Mouse (Mus musculus) ovary, postnatal 10 days (tissue): ENCODE results near the gene Lemd1.

ENCODE experiments used
- DNase-seq: peaks from one replicate; pipeline ENCODE4 v3.0.0; 2022; ENCODE audit warnings: low spot score

Gene Lemd1

DNA sequence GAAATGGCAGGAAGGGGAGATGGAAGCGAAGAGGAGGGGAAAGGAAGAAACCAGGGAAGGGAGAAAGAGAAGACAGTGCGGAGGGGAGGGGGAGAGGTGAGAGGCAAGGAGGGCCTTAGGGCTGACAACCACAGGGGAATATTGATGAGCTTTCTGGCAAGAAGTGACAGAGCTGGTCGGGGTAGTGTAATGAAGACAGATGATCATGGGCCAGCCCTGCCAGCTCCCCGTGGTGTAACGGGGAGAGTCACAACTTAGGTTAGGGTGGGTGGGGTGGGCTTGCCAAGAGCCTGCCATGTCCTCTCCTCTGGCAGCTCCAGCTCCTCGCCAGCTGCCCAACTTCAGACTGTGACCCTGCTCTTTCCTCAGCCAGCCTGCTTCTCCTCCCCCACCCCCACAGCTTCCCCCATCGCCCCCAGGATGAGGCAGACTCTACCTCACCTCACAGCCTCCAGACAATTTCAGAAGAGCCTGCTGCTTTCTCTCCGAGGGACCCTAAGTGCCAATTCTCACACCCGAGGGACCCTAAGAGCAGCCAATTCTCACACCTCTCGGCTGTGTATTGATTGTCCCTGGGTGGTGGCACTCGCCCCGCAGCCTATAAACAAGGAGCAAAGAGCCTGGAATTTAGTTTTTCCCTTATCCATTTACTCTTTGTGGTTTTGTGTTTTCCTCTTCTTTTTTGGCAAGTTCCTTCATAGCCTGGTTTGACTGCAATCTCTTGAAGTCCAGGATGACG lies 26.3 kb upstream of the Lemd1 start:
- DNase-seq, result no peak

DNA sequence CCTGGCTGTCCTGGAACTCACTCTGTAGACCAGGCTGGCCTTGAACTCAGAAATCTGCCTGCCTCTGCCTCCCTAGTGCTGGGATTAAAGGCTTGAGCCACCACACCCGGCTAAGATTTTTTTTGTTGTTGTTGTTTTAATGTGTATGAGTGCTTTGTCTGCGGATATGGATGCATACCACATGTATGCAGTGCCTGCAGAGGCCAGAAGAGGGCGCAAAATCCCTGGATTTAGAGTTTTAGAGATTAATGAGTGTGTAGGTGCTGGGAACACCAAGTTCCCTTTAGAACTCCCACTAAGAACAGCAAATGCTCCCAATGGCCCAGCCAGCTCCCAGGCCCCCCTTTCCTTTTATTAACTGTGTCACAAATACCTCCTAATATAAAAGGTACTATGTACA lies 25.4 kb upstream of the Lemd1 start:
- no peak for DNase-seq

DNA sequence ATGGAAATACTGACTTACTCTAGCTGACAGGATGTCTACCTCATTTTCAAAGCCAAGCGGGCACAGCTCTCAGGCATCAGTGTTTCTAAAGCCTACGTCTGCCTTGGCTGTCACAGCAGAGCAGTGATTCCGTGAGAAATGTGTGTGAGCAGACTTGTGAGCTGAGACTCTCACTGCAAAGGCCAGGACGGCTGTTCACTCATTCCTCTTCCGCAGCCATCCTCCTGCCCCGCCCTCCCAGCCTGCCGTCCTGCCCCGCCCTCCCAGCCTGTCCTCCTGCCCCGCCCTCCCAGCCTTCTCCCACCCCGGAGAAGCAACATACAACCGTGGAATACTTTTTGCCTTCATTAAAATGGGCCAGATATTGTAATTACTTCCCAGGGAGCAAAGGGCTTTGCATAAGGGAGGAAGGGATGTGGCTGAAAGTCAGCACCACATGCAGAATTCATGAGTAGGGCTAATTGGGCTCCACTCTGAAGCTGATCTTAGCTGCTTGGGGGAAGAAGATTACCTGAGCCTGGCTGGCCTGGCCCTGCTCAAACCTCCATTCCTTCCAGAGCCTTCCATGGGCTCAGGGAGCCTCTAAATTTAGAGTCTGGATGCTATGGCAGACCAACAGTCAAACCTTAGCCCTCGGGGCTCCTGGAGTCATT lies 23.0 kb upstream of the Lemd1 start:
- DNase-seq, result no peak

DNA sequence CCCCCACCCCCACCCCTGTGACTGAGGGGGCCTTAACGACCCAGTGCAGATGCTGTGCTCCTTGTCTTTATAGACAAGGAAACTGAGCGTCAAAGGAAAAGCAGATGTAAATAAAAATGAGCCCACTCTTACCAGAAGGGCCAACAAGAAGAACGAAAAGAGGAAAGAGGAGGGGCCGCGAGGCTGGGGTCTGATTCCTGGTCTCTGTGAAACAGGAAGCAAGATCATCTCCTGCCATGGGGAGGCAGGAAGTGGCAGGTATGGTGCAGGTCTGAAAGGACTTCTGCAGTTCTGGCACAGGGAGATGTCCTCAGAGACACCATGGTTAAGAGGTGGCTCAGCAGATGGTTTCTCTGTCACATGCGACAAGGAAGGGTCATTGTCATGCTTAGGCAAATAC lies 20.5 kb upstream of the Lemd1 start:
- no peak for DNase-seq

DNA sequence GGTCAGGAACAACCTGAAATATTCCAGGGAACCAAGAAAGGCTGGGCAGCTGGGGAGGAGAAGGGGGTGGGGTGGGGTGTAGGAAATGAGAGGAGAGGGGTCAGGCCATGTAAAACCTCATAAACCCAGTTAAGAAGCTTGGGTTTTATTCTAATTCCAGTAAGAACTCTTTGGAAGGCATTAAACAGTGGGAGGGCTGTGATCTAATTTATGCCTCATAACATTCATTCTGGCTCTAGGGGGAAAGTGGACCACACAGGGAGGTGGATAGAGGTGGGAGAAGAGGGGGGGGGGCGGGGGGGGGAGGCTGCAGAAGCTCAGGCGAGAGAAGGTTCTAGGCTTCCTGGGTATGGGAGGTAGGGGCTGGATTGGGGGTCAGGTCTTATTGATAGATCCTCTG lies 19.6 kb upstream of the Lemd1 start:
- no peak for DNase-seq

DNA sequence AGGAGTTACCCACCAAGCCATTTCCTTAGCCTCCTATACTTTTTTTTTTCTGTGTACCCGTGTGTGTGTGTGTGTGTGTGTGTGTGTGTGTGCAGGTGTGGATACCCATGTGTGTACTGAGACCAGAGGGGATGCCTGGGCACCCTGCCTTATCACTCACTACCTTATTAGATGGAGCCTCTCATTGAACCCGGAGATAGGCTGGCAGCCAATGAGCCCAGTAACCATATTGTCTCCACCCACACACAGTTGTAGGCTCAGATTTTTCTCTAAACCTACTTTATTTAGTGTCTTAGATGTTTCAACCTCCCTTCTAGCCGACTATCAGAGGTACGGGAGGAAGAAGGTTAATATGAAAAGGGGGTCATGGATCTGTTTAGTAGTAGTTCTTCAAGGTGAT lies 4.9 kb upstream of the Lemd1 start:
- no peak for DNase-seq

DNA sequence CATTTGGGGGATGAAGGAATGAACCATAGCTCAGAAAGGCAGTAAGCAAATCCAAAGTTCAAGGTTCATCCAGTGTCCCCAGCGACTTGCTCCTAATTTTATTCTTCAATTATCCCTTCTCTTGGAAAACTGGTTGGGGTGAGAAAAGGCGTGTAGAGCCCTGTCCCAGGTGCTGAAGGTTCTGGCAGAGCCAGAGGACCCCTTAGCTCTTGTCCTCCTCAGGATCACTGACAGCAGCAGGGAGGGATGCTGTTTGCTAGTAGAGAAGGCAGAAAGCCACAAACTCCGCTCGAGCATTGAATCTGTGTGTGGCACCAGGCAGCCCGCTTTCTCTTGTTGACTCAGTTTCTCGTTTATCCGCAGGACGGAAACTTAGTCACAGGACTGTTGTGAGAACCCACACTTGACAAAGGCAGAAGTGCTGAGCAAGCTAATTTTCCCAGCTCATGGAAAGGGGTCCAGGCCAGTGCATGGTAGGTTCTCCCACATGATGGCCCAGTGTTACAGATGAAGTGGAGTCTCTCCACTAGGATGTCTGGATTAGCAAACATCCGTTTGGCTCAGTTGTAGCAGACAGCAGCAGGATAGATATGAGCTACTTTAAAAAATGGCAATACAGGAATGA lies 2.7 kb upstream of the Lemd1 start:
- no peak for DNase-seq

DNA sequence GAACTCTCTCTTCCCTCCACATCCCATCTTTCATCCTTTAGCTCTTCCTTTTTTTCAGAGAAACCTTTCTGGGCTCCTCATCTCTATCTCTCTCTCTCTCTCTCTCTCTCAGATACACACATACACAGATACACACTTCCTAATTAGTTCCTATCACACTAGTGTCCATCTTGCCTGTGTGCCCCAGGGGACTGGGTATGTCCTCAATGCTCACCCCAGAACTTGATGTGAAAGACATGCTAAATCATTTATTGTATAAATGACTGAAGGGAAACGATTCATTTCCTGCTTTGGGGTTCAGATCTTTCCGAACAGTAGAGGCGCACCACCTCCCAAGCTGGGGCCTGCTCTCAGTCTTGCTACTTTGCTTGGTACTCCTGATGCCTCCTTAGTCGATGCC lies 2.0 kb upstream of the Lemd1 start:
- no peak for DNase-seq

DNA sequence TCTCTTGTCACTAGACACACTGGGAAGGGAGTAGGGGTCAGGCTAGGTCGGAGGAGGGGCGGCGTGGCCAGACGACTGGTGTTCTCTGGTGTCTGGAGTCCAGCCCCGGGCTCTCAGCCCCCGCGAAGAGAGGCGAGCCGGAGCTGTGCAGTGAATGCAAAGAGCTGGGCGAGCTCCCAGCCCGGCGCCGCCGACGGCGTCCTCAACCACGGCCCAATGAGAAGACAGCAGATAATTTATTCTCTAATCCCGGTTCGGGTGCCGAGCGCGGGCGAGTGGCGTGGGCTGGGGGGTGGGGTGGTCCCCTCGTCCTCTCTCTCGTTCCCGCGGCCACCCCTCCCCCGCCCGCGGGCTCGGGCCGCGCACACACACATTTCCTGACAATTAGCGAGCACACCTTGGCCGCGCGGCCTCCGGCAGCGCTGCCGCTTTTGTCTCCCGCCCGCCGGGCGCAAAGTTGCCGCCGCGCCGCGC lies 1.2 kb upstream of the Lemd1 start:
- DNase-seq, result no peak

DNA sequence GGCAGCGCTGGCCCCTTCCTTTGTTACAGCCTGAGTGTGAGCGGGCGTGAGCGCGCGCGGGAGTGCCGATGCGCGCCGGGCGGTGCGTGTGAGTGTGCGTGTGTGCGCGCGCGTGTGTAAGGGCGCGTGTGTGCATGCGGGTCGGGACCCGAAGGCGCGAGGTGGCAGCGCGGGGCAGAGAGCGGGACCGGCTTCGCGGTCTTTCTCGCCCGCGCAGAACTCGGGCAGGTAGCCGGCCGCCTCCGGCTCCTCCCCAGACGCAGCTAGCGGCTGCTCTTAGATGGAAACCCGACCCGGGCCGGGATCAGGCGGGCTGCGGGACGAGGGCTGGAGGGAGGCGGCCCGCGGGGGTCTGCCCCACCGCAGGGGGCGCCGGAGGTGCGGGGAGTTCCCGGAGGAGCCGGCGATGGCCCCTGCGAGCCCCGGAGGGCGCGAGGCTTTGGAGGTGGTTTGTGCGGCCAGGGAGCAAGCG lies 574 bp upstream of the Lemd1 start:
- no peak for DNase-seq

DNA sequence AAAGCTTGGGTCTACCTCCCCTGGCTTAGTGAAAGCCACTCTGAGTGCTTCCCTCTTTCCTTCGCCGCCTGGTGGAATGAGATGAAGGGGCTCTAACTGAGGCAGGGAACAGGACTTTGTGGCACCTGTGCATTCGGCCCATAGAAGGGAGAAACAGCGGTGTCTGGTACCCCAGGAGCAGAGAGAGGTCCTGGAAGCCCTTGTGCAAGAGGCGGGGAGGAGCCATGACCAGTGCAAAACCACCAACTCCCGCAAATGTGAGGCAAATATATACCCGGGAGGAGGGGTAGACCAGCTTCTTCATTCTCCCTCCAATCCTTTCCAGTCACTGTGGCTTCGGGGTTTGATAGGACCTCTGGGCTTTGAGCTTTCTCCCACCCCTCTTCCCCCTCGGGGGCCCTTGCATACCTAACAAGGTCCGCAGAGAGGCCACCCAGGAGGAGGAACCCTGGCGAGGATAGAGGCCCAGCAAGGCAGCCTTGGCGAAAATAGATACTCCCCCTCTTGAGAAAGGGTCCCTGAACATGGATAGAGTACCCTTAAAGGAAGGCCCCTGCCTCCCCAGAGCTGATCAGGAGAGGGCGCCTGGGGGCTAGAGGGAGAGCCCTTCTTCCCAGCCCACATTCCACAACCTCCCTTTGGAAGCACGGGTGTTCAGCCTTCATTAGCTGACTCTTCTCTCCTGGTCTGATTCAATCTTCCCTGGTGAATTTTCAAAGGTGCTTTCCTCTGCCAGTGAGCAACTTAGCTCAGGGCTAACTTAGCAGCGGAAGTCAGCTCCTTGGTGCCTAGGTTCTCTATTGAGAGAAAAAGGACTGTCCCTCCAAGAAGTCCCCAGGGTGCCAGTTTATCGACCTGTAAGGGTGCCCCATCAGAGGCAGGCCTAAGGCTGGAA lies 802 bp downstream of the Lemd1 start:
- DNase-seq, result no peak

DNA sequence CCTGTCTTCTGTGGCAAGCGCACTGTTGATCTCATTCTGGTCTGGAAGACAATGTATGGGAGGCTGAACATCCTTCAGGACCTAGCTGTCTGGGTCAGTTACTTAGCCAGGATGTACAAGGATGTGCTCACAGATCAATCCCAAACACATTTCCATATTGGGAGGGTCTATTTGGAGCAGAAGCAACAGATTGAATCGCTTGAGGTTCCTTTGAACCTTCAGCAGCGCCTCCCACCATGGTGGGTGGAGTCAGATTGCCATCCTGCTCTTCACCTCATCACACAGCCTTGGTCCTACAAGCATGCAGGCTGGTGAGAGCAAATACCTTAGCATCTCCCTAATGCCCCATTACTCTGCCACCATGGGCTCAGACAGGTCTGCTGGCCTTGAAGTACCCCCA lies 2.6 kb downstream of the Lemd1 start:
- DNase-seq, result no peak

DNA sequence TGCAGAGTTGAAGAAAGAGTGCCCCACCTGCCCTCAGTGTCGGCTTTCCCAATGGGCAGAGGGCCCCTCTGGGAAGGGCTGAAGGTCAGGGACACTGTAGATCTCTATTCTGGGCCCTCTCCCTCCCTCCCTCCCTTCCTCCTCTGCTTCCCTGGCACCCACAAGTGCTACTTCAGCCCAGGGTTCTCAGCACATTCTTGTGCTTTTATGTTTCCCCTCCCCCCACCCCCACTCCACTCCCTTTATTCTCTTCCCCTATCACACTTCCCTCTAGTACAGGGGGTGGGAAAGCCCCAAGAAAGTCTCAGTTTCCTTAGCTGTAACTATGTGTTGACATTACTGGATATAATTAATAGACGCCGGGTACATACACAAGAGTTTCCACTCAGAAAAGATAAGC lies 3.4 kb downstream of the Lemd1 start:
- DNase-seq, result no peak

DNA sequence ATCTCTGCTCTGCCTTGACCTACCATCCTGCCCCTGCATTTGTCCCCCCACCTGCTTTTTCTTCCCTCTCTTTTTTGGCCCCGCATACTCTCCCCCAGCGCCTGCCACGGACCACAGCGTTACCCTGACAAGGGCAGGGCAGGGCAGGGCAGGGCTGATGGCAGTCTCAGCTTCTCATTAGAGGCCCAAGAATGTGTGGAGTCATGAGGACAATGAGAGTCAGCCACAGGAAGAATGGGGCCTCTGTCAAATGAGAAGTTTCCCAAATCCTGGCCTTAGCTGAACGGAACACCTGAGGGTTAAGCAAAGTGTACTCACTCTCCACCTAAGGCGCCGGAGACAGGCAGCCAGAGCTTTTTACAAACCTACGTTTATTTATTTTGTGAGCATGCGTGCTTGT lies 3.9 kb downstream of the Lemd1 start:
- DNase-seq, result no peak

DNA sequence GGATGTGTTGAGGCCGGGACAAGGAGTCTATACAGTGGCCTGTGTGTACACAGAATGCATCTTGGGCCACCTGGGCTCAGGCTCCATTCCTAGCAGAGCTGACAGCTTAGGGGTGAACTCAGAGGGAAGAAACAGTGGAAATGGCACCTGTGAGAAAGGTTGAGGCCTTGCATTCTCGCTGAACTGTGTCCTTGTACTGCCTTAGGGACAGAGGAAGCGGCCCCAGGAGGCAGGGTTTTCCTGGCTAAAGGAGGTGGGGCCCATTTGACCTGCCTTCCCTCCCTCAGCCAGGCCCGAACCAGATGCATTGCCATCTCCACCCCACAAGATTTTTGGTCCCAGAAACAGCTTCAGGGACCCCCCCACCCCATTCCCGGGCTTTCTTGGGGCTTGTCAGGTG lies 4.5 kb downstream of the Lemd1 start:
- no peak for DNase-seq

DNA sequence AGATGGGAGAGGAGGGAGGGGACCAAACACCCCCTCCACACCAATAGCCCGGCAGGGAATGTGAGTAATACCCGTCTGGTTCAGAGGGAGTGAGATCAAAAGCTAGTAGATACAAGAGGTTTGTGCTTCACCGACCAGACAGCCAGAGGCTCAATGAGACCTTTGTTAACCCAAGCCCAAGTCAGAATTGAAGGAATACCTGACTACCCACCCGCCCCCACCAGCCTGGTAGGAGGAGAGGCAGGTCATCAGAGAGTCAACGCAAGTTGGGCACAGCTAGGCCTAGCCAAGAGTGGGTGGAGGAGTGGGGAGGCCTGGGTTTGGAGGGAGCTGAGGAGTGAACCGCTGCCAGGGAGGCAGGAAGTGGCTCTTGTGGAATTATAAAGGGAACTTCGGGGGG lies 5.1 kb downstream of the Lemd1 start:
- no peak for DNase-seq

DNA sequence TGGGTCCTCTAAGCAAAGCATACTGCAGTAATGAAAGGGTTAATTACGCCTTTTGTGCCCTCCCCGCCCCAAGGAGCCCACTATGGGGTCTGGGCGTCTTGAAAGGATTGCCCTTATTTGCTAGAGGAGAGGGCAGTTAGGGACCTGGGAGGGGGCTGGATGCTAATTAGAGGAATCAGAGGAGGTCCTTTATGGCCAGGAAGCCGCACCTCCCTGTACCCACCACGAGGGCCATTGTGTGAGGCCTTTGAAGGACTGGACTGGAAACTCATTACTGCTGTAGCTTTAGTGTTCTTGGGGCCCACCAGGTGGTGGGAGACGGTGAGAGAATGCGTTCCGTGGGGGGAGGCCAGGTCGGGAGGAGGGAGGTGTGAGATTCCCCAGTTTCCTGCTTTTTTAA lies 6.4 kb downstream of the Lemd1 start:
- no peak for DNase-seq

DNA sequence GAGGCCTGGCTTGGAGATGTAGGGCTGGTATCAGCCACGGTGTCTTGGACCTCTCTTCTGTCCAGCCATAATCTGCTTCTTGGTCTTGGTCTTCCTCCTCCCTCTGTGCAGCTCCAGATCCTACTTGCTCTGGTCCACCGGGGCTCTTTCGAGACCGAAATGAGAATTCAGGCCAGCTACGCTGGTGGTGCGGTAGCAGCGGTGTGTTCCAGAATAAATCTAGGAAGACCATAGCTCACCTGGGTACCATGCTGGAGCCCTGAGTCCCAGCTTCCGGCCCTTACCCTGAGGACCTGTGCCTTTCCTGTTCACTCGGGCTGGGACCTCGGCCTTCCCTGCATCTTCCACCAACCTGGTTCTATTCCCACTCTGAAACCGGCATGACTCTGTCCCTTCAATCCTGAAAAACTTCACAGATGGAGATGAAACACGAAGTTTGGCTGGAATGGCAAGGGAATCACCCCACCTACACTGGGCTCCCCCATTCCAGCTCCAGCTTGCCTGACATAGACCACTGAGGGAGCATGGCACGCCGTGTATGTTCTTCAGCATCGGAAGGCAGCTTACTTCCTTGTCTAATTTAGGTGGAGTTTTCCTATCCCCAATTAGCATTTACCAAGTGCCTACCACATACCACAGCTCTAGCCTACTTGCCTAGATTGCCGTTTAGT lies 7.3 kb downstream of the Lemd1 start:
- no peak for DNase-seq

DNA sequence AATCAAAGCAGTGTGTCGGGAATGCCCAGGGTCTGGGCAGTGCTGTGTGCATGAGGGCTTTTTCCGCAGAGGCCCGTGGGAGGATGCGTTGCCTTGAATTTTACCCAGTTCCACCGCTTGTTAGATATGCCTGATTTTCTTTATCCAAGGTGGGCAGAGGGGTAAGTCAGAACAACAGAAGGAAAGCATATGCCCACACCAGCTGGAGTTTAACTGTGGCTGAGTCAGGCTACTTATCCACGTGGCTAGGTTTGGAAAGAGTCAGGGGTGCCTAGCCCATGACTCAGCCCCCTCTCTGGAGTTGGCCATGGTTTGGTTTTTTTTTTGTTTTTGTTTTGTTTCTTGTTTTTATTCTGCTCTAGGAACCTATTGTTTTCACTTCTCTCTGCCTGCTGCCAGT lies 8.0 kb downstream of the Lemd1 start:
- DNase-seq, result no peak

DNA sequence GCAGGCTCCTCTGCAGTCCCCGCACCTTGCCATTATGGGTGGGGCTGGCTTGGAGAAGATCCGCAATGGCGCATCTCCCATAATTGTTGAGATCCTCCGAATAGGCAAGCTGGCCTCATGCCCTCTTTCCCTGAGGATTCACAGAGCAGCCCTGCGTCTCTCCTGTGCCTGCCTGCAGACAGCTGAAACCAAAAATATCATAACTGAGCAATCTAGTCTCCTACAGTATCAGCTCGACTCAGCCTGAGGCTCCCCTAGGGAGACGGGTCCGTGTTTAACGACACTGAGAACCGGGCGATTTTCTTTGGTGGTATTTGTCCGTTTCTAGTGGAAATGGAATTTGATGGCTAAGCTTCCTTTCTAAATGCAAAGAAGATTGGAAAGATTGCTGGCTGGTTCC lies 8.7 kb downstream of the Lemd1 start:
- DNase-seq, result no peak

DNA sequence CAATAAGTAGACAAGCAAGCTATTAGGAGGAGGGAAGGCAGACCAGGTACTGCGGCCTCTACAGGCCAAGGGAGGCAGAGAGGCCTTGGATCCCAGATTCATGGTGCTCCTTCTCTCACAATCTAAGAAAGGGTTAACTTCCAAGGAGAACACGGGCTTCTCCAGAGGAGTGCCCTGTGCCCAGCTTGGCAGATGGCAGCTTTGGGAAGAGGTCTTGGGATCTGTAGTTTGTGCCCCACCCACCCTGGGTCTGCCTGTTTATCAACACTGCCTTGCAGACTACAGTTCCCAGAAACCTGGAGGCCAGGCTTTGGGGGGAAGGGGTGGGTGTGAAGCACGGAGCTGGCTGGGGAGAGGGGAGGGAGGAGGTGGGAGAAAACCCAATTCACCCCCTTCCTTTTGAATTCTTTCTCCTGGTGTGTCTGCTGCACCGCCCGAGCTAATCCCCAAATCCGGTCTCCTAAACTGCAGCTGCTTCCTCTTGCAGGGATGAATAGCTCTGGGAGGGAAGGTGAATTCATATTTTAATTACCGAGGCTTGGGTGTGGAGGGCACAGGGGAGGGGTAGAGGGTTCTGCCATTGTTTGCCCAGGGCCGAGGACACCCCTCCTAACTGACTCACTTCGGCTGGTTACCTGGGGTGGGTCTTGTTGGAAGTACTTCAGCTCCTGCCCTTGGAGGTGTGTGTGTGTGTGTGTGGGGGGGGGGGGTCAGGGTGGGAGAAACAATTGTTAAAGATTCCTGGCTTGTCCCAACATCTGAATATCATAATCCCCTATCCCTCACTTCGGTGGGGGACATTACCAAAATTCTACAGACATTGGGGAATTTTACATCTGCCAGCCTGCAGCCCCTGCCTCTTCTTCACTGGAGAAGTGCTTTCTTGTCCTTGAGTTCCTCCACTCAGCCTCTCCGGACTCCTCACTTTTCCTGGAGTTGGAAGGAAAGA lies 9.6 kb downstream of the Lemd1 start:
- DNase-seq, result no peak
